Mouse (Mus musculus) left cerebral cortex, postnatal 10 days (tissue): ENCODE measurements around the gene Slco6d1. TPM values are rescaled to one million over a fixed set of nuclear protein-coding genes. Genes with fewer than 3 reads are reported as not detected.
"Not testable (repeated sequence)": the region's sequence is repeated elsewhere in the genome, so short reads cannot be mapped to it uniquely, and the experiment has no call there.

Experiments used
- DNase-seq, 2 experiments: peaks; one replicate each; pipeline ENCODE4 v3.0.0; 2021 to 2022; ENCODE audit warnings: low spot score in 2 of 2, mixed read lengths in 1 of 2; ENCODE audit errors: extremely low spot score in 1 of 2
- intact Hi-C: fragments of 180-260 bp; cut with DNase I; formaldehyde crosslinking; loops from one replicate; pipeline ENCODE4 v1.15.1; 2025
- microRNA-seq: library from miRNA; unstranded; fragments of <30 nt; microRNA quantifications from one replicate; pipeline ENCODE4 v1.2.0, GENCODE M21; 2022
- total RNA-seq, 2 experiments: library from RNA; stranded (reverse); gene quantifications; 2 replicates each; pipeline ENCODE4 v1.2.3; 2021

The Slco6d1 gene
- not detected for total RNA-seq

DNA sequence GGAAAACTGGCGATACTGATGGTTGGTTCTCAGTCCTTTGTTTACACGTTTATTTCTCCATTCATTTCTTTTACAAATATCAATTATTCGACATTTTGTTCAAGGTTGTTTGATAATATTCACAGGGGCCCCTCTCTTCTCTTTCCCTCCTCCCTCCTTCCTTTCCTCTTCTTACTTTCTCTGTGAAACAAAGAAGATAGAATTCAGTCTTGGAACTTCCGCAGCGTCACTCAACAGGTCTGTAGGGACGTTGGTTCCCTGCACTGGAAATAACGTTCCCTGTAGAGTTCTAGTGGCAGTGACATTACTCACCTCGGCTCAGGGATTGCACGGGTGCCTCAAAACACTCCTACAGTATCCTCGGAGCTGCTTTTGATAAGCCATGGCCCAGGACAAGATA, at the start of gene Slco6d1:
TSS of gene Slco6d1 (plus strand) at position 301 of the 400 bp plus-strand sequence.
- intact Hi-C loops, result no loop called here
- DNase-seq, result no peak

DNA sequence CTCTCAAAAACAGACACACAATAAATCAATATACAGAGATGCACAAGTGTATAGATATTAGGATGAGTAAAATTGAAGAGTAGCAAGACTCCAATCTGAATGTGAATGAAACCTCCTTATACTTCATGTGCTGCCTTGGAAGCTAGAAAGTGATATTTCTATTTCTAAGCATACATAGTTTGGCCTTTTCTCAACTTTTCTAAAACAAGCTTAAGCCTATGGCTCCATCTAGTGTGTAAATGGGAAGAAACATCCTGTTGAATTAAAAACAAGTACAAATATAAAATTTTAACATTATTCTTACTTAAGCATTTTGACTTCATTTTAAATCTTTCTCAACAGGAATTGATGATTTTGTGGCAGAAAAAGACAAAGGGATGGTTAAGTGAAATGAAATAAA, 28.9 kb upstream of the Slco6d1 start:
- DNase-seq, result peak in 1 of 2 experiments; percentile 22
- intact Hi-C loops, result loop anchor here (5.0 kb wide), 1 partner anchor 585 kb away; no protein-coding TSS in a partner anchor

DNA sequence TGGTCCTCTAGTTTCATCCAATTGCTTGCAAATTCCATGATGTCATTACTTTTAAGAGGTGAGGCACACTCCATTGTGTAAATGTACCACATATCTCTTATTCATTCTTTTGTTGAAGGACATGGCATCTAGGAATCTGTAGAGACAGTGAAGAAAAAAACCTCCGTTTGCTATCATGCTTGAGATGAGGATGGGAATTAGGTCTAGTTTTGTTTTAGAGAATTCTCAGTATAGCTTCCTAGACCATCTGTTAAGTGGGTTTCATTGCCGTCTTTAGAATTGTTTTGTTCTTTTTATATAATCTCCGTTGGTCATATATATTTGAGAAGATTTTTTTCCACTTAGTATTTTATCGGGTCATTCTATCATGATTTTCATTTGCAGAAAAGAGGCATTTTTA, 27.0 kb downstream of the Slco6d1 start:
- intact Hi-C loops, result no loop called here
- no peak for DNase-seq

- DNase-seq, intact Hi-C loops: not testable (repeated sequence)
These were observed 38.3 kb downstream of the Slco6d1 start for GRCm38 (mm10) chr1:98459224-98459623.

DNA sequence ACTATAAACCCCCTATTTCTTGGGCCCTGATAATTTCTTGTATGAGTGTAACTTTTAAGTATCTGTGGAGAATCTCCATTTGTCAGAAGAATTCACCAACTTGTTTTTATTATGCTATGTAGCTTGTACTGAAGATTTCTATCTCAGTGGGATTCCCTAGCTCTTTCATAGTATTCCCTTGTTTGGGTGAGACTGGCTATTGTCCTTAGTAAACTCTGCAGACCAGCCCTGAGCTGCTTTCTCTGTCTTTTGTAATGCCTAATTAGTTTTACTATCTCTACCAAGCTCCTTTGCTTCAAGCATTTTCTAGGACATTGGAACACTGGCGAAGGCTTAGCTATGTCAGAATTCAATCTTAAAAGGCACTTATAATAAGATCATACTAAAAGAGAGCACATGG, 55.5 kb downstream of the Slco6d1 start:
- DNase-seq, result not testable (repeated sequence)

GRCm38 (mm10) chr1:98479243-98479642, 58.3 kb downstream of the Slco6d1 start:
- DNase-seq, result no peak
- intact Hi-C loops, result no loop called here

More for the DNA sequence above, 55.5 kb downstream of the Slco6d1 start:
- intact Hi-C loops, result not testable (repeated sequence)

- intact Hi-C loops, result no loop called here
- DNase-seq, result no peak
These were observed 85.1 kb downstream of the Slco6d1 start for GRCm38 (mm10) chr1:98505982-98506381.

GRCm38 (mm10) chr1:98522977-98523376, 102.1 kb downstream of the Slco6d1 start:
- intact Hi-C loops, result no loop called here
- DNase-seq, result no peak

DNA sequence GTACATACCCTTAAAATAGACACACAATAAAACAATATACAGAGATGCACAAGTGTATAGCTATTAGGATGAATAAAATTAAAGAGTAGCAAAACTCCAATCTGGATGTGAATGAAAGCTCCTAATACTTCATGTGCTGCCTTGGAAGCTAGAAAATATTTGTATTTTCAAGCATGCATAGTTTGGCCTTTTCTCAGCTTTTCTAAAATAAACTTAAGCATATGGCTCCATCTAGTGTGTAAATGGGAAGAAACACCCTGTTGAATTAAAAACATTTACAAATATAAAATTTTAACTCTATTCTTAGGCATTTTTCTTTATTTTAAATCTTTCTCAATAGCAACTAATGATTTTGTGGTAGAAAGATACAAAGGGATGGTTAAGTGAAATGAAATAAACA, 102.6 kb downstream of the Slco6d1 start:
- intact Hi-C loops, result no loop called here
- no peak for DNase-seq

- intact Hi-C loops, result loop anchor here (5.0 kb wide), 1 partner anchor 721 kb away; no protein-coding TSS in a partner anchor
These were observed 107.4 kb downstream of the Slco6d1 start for GRCm38 (mm10) chr1:98528368-98528767.

DNA sequence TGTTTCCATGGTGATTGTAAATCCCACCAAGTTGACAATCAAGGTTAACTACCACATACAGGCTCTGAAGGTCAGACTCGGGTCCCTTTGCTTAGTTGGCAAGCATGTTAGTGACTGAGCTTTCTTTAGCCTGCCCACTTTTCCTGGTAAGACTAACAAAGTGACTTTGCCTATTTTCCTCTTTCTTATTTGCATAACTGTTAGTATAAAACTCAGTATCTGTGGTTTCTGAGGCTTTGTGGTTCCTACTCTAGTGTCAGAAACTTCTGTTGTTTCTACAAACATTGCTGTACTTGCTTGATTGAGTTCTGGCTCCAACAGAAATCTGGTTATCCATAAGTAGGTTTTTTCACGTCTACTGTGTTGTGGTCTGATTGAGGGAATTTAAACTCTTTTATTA, 124.4 kb downstream of the Slco6d1 start:
- DNase-seq, result no peak
- intact Hi-C loops, result no loop called here

More at GRCm38 (mm10) chr1:98528368-98528767, 107.4 kb downstream of the Slco6d1 start:
- not testable (repeated sequence) for DNase-seq

GRCm38 (mm10) chr1:98554388-98554787, 133.5 kb downstream of the Slco6d1 start:
- intact Hi-C loops, result no loop called here
- no peak for DNase-seq

- DNase-seq, result no peak
- intact Hi-C loops, result no loop called here
These were observed 144.8 kb downstream of the Slco6d1 start for GRCm38 (mm10) chr1:98565701-98566100.

Small RNA genes within 50 kb of the gene (microRNA-seq; reads per million reads assigned to microRNA genes)
- not detected for gene Gm26134
